Comparison of ENCODE assay signal across 8 mouse cellular contexts in the genomic region with DNA sequence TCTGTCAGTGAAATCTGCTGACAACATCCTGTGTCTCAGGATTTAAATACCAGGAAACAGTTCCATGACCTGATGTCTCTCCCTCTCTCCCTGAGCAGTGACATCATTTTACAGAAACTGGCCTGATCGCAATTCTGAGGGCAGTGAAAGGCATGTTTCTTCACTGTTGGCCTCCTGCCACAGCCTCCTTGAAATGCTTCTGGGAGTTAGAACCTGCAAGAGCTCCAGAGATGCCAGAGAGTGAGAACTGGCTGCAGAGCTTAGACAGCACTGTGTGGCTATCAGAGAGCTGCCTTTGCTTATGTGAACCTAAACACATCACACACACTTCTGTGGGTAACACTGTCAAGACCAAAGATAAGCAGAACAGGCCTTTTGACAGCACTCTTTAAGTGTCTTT.
A peak's percentile ranks its signal among the peaks of the same experiment; 100 is the strongest.
DNase-seq lines count a peak whose midpoint lies in the region; ATAC-seq lines count a peak whose summit lies in the region.

No protein-coding gene starts in this region.

- DNase-seq in layer of hippocampus, adult 11-12 months (ENCODE audit: low spot score), result peak; percentile 26
- no peak for DNase-seq in layer of hippocampus, adult 8-10 months (ENCODE audit: low spot score in 2 of 2)
- DNase-seq in cerebellum, adult 11-12 months, result peak; percentile 61
- DNase-seq in heart, adult 8-10 months (ENCODE audit: low spot score), result peak; percentile 13
- peak; percentile 45 for DNase-seq in lung, postnatal 25 days (ENCODE audit: low spot score)
- no peak for DNase-seq in urinary bladder, postnatal 25 days (ENCODE audit: low spot score)
- no peak for DNase-seq in thymus, adult 18-20 months

- ATAC-seq in granulocyte monocyte progenitor cell, adult 5-6 weeks (replicated peaks; ENCODE audit: poor library complexity, severe bottlenecking), result no peak

Comparison
In these comparisons a context has a peak if more than half of its experiments do, and no peak if none do; other contexts are left out.
1. DNase-seq: peak in layer of hippocampus, adult 11-12 months (single experiment), cerebellum, adult 11-12 months (single experiment), heart, adult 8-10 months (single experiment) and lung, postnatal 25 days (single experiment); none in layer of hippocampus, adult 8-10 months (0 of 2), urinary bladder, postnatal 25 days (single experiment) and thymus, adult 18-20 months (0 of 2).